23 mouse cellular contexts compared by ENCODE assay signal in the genomic region with DNA sequence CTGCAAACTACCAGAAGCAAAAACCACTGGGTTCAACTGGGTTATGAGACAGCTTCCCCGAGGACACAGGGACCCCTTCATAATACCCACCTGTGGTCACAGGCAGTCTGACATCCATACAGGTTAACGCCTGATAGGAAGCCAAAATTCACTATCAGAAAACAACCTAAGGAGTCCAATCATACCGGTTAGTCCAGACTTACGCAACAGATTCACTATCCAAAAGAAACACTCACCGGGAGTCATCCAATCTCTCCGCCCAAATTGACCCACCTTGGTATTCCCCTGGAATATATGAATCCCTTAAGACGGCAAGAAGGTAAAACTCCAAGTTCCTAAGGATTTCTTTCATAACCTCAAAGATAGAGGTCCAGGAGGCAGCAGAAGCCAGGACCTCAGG. TPM values are rescaled to one million over a fixed set of nuclear protein-coding genes. Genes with fewer than 3 reads are reported as not detected.
A peak's percentile ranks its signal among the peaks of the same experiment; 100 is the strongest.
DNase-seq lines count a peak whose midpoint lies in the region; ATAC-seq and TF ChIP-seq lines count a peak whose summit lies in the region.
"Had no signal": no experiment of that assay in that cellular context is flagged by ENCODE, and none has a peak within 500 bp of the region (broad histone marks: within the 10 kb centered on the region; RNA-seq: fewer than 3 reads in every experiment).

No protein-coding gene starts in this region.

- no peak for TF ChIP-seq CTCF in liver, adult 2 months (IDR thresholded peaks at IDR 0.05; ENCODE audit: low read depth, low read length)
- no peak for TF ChIP-seq CTCF in spleen, adult 2 months (IDR thresholded peaks at IDR 0.05; ENCODE audit: extremely low read depth, insufficient read depth, insufficient read length, insufficient replicate concordance)
- TF ChIP-seq CTCF in small intestine, adult 2 months (IDR thresholded peaks at IDR 0.05; ENCODE audit: extremely low read depth, insufficient read length, insufficient replicate concordance, low read depth, low read length), result no peak

- peak overlapping the region; percentile 7; the same call in 1 of the 2 replicates for H3K27ac ChIP-seq in liver, adult 2 months (replicated peaks; ENCODE audit: insufficient read depth, low read depth, low read length)
- H3K27ac ChIP-seq in liver, embryonic 12.5 days, result no peak overlapping the region
- H3K27ac ChIP-seq in spleen, adult 2 months (ENCODE audit: insufficient read depth, low read length), result 0 out of 2 replicates have a peak overlapping the region, but pooled peaks have one; percentile 43
- peak overlapping the region; percentile 37 for H3K27ac ChIP-seq in small intestine, adult 2 months (ENCODE audit: insufficient read depth, low read depth, low read length)
- H3K27ac ChIP-seq: embryonic facial prominence, embryonic 12.5 days; embryonic facial prominence, embryonic 15.5 days; forebrain, embryonic 13.5 days; hindbrain, embryonic 12.5 days; hindbrain, embryonic 15.5 days had no signal

- WGBS in liver, adult 2 months, result 40% methylated on average over 7 of the region's 7 CpGs
- WGBS in liver, embryonic 12.5 days (ENCODE audit: insufficient replicate concordance), result 67% methylated on average over 7 of the region's 7 CpGs
- 88% methylated on average over 7 of the region's 7 CpGs for WGBS in spleen, adult 2 months
- 24% methylated on average over 7 of the region's 7 CpGs for WGBS in small intestine, adult 2 months

- no peaks in the 10 kb centered on the region for H3K27me3 ChIP-seq in liver, adult 2 months (ENCODE audit: control insufficient read depth, insufficient read depth, low read length)
- H3K27me3 ChIP-seq in liver, embryonic 12.5 days (replicated peaks), result 0 out of 2 replicates have a peak, but pooled peaks cover 7% of the 10 kb centered on the region
- H3K27me3 ChIP-seq in spleen, adult 2 months (ENCODE audit: control insufficient read depth, insufficient read depth, low read length), result no peaks in the 10 kb centered on the region
- no peaks in the 10 kb centered on the region for H3K27me3 ChIP-seq in small intestine, adult 2 months (ENCODE audit: control insufficient read depth, insufficient read depth, low read length)
- H3K27me3 ChIP-seq: CH12.LX; embryonic facial prominence, embryonic 12.5 days; embryonic facial prominence, embryonic 15.5 days; forebrain, embryonic 13.5 days; hindbrain, embryonic 12.5 days; hindbrain, embryonic 15.5 days had no signal

- no peaks in the 10 kb centered on the region; the same call in 1 of the 2 replicates for H3K79me2 ChIP-seq in liver, adult 2 months (ENCODE audit: control insufficient read depth, insufficient read depth, low read length)

- H3K4me2 ChIP-seq in liver, embryonic 12.5 days, result no peak overlapping the region
- H3K4me2 ChIP-seq: embryonic facial prominence, embryonic 12.5 days; embryonic facial prominence, embryonic 15.5 days; forebrain, embryonic 13.5 days; heart, embryonic 11.5 days; hindbrain, embryonic 12.5 days; hindbrain, embryonic 15.5 days had no signal

- H3K36me3 ChIP-seq in liver, adult 2 months (ENCODE audit: control insufficient read depth, insufficient read depth, low read length), result no peaks in the 10 kb centered on the region
- no peaks in the 10 kb centered on the region for H3K36me3 ChIP-seq in liver, embryonic 12.5 days
- no peaks in the 10 kb centered on the region for H3K36me3 ChIP-seq in spleen, adult 2 months (ENCODE audit: control insufficient read depth, insufficient read depth, low read length)
- H3K36me3 ChIP-seq in small intestine, adult 2 months (ENCODE audit: control insufficient read depth, insufficient read depth, low read length), result peaks cover 26% of the 10 kb centered on the region
- H3K36me3 ChIP-seq: embryonic facial prominence, embryonic 12.5 days; embryonic facial prominence, embryonic 15.5 days; G1E; hindbrain, embryonic 12.5 days; hindbrain, embryonic 15.5 days had no signal

- 0 out of 2 replicates have a peak, but pooled peaks cover 5% of the 10 kb centered on the region for H3K9me3 ChIP-seq in liver, embryonic 12.5 days (replicated peaks)
- H3K9me3 ChIP-seq: embryonic facial prominence, embryonic 12.5 days; embryonic facial prominence, embryonic 15.5 days; forebrain, embryonic 13.5 days; G1E; hindbrain, embryonic 15.5 days had no signal

- peak; percentile 80 for DNase-seq in liver, adult 2 months (ENCODE audit: extremely low read depth, low read depth, low spot score)
- DNase-seq in spleen, adult 2 months (ENCODE audit: low read depth in 1 of 2, low spot score in 2 of 2), result no peak
- DNase-seq in spleen, postnatal 10 days (ENCODE audit: low spot score in 2 of 2), result no peak
- DNase-seq in right cerebral cortex, postnatal 36 days (ENCODE audit: low spot score in 2 of 2), result no peak
- DNase-seq: adrenal gland, adult 2 months; adrenal gland, postnatal 14 days; cerebellum, adult 11 months; cerebellum, adult 2 months; cerebellum, adult 9-11 months; cerebellum, postnatal 25 days; gastrocnemius, postnatal 10 days; gastrocnemius, postnatal 36 days had no signal

- H3K9ac ChIP-seq in liver, adult 2 months (ENCODE audit: low read depth, low read length), result no peak overlapping the region
- H3K9ac ChIP-seq in liver, embryonic 12.5 days, result no peak overlapping the region
- H3K9ac ChIP-seq: embryonic facial prominence, embryonic 12.5 days; embryonic facial prominence, embryonic 15.5 days; forebrain, embryonic 13.5 days; hindbrain, embryonic 12.5 days; hindbrain, embryonic 15.5 days had no signal

- no peak for TF ChIP-seq POLR2A in liver, adult 2 months (IDR thresholded peaks at IDR 0.05; ENCODE audit: extremely low read depth, insufficient read depth, low read length)
- TF ChIP-seq POLR2A in spleen, adult 2 months (IDR thresholded peaks at IDR 0.05; ENCODE audit: low read depth, low read length), result no peak
- no peak for TF ChIP-seq POLR2A in small intestine, adult 2 months (IDR thresholded peaks at IDR 0.05; ENCODE audit: low read depth, low read length)

- H3K4me3 ChIP-seq in liver, adult 2 months (ENCODE audit: insufficient read depth, low read depth, low read length), result no peak overlapping the region
- no peak overlapping the region for H3K4me3 ChIP-seq in liver, embryonic 12.5 days
- H3K4me3 ChIP-seq in spleen, adult 2 months (ENCODE audit: extremely low read depth, insufficient read depth, insufficient read length), result no peak overlapping the region
- no peak overlapping the region for H3K4me3 ChIP-seq in small intestine, adult 2 months (ENCODE audit: low read depth, low read length)
- H3K4me3 ChIP-seq: embryonic facial prominence, embryonic 12.5 days; embryonic facial prominence, embryonic 15.5 days; forebrain, embryonic 13.5 days; hindbrain, embryonic 12.5 days; hindbrain, embryonic 15.5 days had no signal

- no peak for ATAC-seq in liver, embryonic 12.5 days
- ATAC-seq: forebrain, embryonic 13.5 days; forebrain, embryonic 16.5 days had no signal

- peaks cover 7% of the 10 kb centered on the region for H3K4me1 ChIP-seq in liver, adult 2 months (ENCODE audit: control insufficient read depth, insufficient read depth, low read length)
- H3K4me1 ChIP-seq in liver, embryonic 12.5 days, result no peaks in the 10 kb centered on the region; the same call in 1 of the 2 replicates
- peaks cover 17% of the 10 kb centered on the region; the same call in 1 of the 2 replicates for H3K4me1 ChIP-seq in spleen, adult 2 months (ENCODE audit: control insufficient read depth, insufficient read depth, insufficient read length)
- H3K4me1 ChIP-seq in small intestine, adult 2 months (ENCODE audit: control insufficient read depth, insufficient read depth, insufficient read length, low read length), result peaks cover 27% of the 10 kb centered on the region; the same call in 1 of the 2 replicates
- H3K4me1 ChIP-seq: embryonic facial prominence, embryonic 12.5 days; embryonic facial prominence, embryonic 15.5 days; forebrain, embryonic 13.5 days; hindbrain, embryonic 12.5 days; hindbrain, embryonic 15.5 days had no signal

RNA-seq across cellular contexts. Expression of a gene that starts 20.5 kb away (rescaled TPM):
- 21.9 and 36.3 TPM in 2 replicates for total RNA-seq in liver, adult 2 months (2014; rRNA removed)
- polyA plus RNA-seq in liver, adult 2 months (2012; rRNA removed), result 85.0 and 89.8 TPM in 2 replicates
- polyA plus RNA-seq in liver, embryonic 12.5 days (2016; fragmentation: Nextera tagmentation; extraction: Ambion mirVana), result 12.6 TPM in 2 replicates
- polyA plus RNA-seq in spleen, adult 2 months (2012; rRNA removed), result 284 and 346 TPM in 2 replicates
- polyA plus RNA-seq in small intestine, adult 2 months (2012; rRNA removed), result 228 and 484 TPM in 2 replicates

RNA-seq across cellular contexts. Expression of a gene that starts 23.6 kb away (rescaled TPM):
- total RNA-seq in liver, adult 2 months (2014; rRNA removed), result 130 TPM in 2 replicates
- 128 and 130 TPM in 2 replicates for polyA plus RNA-seq in liver, adult 2 months (2012; rRNA removed)
- polyA plus RNA-seq in liver, embryonic 12.5 days (2016; fragmentation: Nextera tagmentation; extraction: Ambion mirVana), result 49.5 and 51.4 TPM in 2 replicates
- polyA plus RNA-seq in spleen, adult 2 months (2012; rRNA removed), result 48.7 and 57.4 TPM in 2 replicates
- 59.8 and 117 TPM in 2 replicates for polyA plus RNA-seq in small intestine, adult 2 months (2012; rRNA removed)

RNA-seq across cellular contexts. Expression of a gene that starts 35.9 kb away (rescaled TPM):
- 1.3 and 3.1 TPM in 2 replicates for total RNA-seq in liver, adult 2 months (2014; rRNA removed)
- 4.1 and 5.8 TPM in 2 replicates for polyA plus RNA-seq in liver, adult 2 months (2012; rRNA removed)
- polyA plus RNA-seq in liver, embryonic 12.5 days (2016; fragmentation: Nextera tagmentation; extraction: Ambion mirVana), result 3.0 and 3.6 TPM in 2 replicates
- polyA plus RNA-seq in spleen, adult 2 months (2012; rRNA removed), result 0.94 and 1.1 TPM in 2 replicates
- polyA plus RNA-seq in small intestine, adult 2 months (2012; rRNA removed), result 0.56 and 0.85 TPM in 2 replicates

RNA-seq across cellular contexts. Expression of a gene that starts 45.3 kb away (rescaled TPM):
- 0.83 and 0.87 TPM in 2 replicates for total RNA-seq in liver, adult 2 months (2014; rRNA removed)
- 0.91 and 1.4 TPM in 2 replicates for polyA plus RNA-seq in liver, adult 2 months (2012; rRNA removed)
- 14.3 and 17.4 TPM in 2 replicates for polyA plus RNA-seq in liver, embryonic 12.5 days (2016; fragmentation: Nextera tagmentation; extraction: Ambion mirVana)
- polyA plus RNA-seq in spleen, adult 2 months (2012; rRNA removed), result 8.5 and 9.2 TPM in 2 replicates
- polyA plus RNA-seq in small intestine, adult 2 months (2012; rRNA removed), result 8.8 and 10.4 TPM in 2 replicates

RNA-seq across cellular contexts. Expression of a gene that starts 51.0 kb away (rescaled TPM):
- 1.5 and 1.8 TPM in 2 replicates for total RNA-seq in liver, adult 2 months (2014; rRNA removed)
- polyA plus RNA-seq in liver, adult 2 months (2012; rRNA removed), result 5.2 and 10.0 TPM in 2 replicates
- 33.2 and 36.9 TPM in 2 replicates for polyA plus RNA-seq in liver, embryonic 12.5 days (2016; fragmentation: Nextera tagmentation; extraction: Ambion mirVana)
- polyA plus RNA-seq in spleen, adult 2 months (2012; rRNA removed), result 67.9 and 83.7 TPM in 2 replicates
- 24.0 and 35.3 TPM in 2 replicates for polyA plus RNA-seq in small intestine, adult 2 months (2012; rRNA removed)
